Mouse (Mus musculus): ENCODE measurements around the gene 1600014C10Rik.

DNA sequence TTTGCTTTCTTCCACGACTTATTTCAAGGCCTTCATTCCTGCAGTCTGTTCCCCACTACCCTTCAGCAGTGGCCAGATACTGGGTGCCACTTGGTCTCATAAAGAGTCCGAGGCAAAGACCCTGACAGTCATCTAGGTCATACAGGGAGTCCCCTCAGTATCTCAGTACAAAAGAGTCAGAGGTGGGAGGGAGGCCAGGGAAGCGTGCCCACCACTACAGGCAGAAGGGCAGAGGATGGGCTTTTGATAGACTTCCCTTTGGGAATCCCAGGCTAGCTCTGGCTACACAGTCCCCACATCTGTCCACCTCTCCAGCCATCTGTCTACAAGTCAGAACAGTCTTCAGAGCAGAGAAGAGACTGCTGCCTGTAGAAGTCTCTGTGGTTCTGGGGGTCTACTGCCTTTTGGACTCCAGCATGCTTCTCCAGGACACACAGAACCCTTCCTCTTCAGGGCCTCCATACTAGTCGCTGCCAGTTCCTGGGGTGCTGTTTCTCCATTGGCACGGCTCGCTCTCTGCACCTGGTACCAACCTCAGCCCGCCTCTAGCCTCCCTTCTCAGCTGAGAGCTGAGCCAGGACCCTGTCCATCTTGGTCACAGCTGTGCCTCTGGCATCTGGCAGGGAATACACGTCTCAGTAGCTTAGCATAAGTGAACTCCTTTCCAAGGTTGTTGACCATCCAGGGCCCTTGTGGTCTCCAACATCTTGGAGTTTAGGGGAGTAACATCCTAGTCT, 35.8 kb downstream of the 1600014C10Rik start:
- TF ChIP-seq CTCF (IDR thresholded peaks at IDR 0.05; ENCODE audit: low read depth, low read length) (no peak), POLR2A (IDR thresholded peaks at IDR 0.05; ENCODE audit: insufficient read depth, low read length) (no peak), EP300 (IDR thresholded peaks at IDR 0.05; ENCODE audit: insufficient read depth, low read depth, low read length) (no peak)
